Mouse (Mus musculus): ENCODE measurements around the gene Cic. TPM values are rescaled to one million over a fixed set of nuclear protein-coding genes. Genes with fewer than 3 reads are reported as not detected.
A peak's percentile ranks its signal among the peaks of the same experiment; 100 is the strongest.

The Cic gene
- polyA plus RNA-seq, 1 experiment from 2014 or later, result 18.5 TPM

DNA sequence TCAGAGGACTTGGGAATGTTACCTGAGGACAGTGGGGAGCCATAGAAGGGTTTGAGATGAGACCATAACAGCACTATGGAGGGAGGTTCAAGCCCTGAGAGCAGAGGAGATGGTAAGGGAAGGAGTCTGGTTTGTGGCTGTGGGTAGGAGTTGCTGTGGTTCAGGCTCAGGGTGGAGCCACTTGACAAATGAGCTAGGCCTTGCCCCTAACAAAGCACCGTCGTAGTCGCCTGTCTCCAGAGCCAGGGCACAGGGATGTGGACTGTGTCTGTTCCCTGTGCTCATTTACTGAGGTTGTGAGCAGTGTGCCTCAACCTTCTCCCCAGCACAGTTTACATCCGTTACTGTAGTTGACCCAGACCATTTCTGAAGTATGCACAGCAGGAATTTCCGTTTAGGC is 7.1 kb downstream of the Cic start:
- H3K27ac ChIP-seq (replicated peaks), result no peak overlapping the region
- no peak for DNase-seq (ENCODE audit: low spot score)
- H3K27me3 ChIP-seq (ENCODE audit: low read depth, poor library complexity, severe bottlenecking), result no peaks in the 10 kb centered on the region
- H3K4me3 ChIP-seq, result no peak overlapping the region
- H3K4me1 ChIP-seq, result peaks cover 51% of the 10 kb centered on the region
- 72% methylated on average over 5 of the region's 5 CpGs for WGBS
- no peaks in the 10 kb centered on the region for H3K9me3 ChIP-seq (replicated peaks)
- H3K36me3 ChIP-seq, result peaks cover 32% of the 10 kb centered on the region

DNA sequence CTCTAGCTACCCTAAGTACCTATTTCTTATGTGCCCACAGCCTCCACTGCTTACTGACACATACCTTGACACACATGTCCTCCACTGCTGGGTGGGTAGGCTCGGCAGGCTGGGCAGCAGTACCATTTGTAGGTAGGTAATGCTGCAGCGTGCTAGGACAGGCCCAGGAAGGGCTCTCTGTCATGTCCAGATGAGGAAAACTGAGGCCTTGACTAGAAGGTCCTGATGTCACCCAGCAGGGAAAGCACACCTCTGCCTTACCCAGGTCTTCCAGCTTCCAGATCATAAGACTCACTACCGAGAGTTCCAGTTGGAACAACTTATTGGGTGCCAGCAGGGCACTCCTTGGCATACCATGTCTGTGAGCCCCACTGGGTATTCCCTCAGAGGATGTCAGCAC is 7.5 kb downstream of the Cic start:
- H3K9me3 ChIP-seq (replicated peaks), result no peaks in the 10 kb centered on the region
- H3K4me1 ChIP-seq, result peaks cover 51% of the 10 kb centered on the region
- H3K27ac ChIP-seq (replicated peaks), result no peak overlapping the region
- peaks cover 32% of the 10 kb centered on the region for H3K36me3 ChIP-seq
- 88% methylated on average over 3 of the region's 3 CpGs for WGBS
- H3K27me3 ChIP-seq (ENCODE audit: low read depth, poor library complexity, severe bottlenecking), result no peaks in the 10 kb centered on the region
- H3K4me3 ChIP-seq, result no peak overlapping the region
- no peak for DNase-seq (ENCODE audit: low spot score)

GRCm38 (mm10) chr7:25275555-25276298 is 8.2 kb downstream of the Cic start:
- WGBS, result 70% methylated on average over 9 of the region's 9 CpGs
- H3K27ac ChIP-seq (replicated peaks), result peak overlapping the region; percentile 53; the same call in 1 of the 2 replicates
- peaks cover 53% of the 10 kb centered on the region for H3K4me1 ChIP-seq

GRCm38 (mm10) chr7:25277405-25277804 is 9.9 kb downstream of the Cic start:
- peaks cover 17% of the 10 kb centered on the region for H3K36me3 ChIP-seq
- peak overlapping the region; percentile 86; the same call in 1 of the 2 replicates for H3K4me3 ChIP-seq
- no peaks in the 10 kb centered on the region for H3K9me3 ChIP-seq (replicated peaks)
- WGBS, result 88% methylated on average over 4 of the region's 4 CpGs
- no peak for DNase-seq (ENCODE audit: low spot score)
- H3K27me3 ChIP-seq (ENCODE audit: low read depth, poor library complexity, severe bottlenecking), result no peaks in the 10 kb centered on the region
- peak overlapping the region; percentile 97 for H3K27ac ChIP-seq (replicated peaks)
- H3K4me1 ChIP-seq, result peaks cover 65% of the 10 kb centered on the region

More at GRCm38 (mm10) chr7:25275555-25276298, 8.2 kb downstream of the Cic start:
- Histone ChIP-seq H3K9me3 (replicated peaks) (no peaks in the 10 kb centered on the region), H3K27me3 (ENCODE audit: low read depth, poor library complexity, severe bottlenecking) (no peaks in the 10 kb centered on the region), H3K36me3 (peaks cover 32% of the 10 kb centered on the region), H3K4me3 (peak overlapping the region; percentile 29; the same call in 1 of the 2 replicates)
- no peak for DNase-seq (ENCODE audit: low spot score)

DNA sequence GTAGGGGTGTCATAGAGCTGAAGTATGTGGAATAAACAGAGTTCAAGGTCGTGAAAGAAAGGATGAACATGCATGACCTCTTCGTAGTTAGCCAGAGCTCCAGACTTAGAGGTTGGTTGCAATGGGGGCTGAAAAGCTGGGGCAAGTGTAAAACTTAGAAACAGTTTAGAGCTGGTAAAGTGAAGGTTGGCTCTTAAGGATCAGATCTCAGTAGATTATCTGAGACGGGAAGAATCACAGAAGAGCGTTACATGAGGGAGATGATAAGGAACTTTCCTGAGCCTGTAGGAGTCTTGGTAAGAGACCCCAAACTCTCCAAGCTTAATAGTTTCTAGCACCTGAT is 10.5 kb downstream of the Cic start:
- WGBS, result 18% methylated on average over 4 of the region's 4 CpGs
- Histone ChIP-seq H3K27ac (replicated peaks) (peak overlapping the region; percentile 97), H3K4me1 (peaks cover 69% of the 10 kb centered on the region)

GRCm38 (mm10) chr7:25278341-25279075 is 11.0 kb downstream of the Cic start:
- under 1% methylated on average over 54 of the region's 60 CpGs for WGBS
- Histone ChIP-seq H3K4me1 (peaks cover 74% of the 10 kb centered on the region), H3K27me3 (ENCODE audit: low read depth, poor library complexity, severe bottlenecking) (no peaks in the 10 kb centered on the region), H3K9me3 (replicated peaks) (no peaks in the 10 kb centered on the region), H3K4me3 (peak overlapping the region; percentile 86), H3K36me3 (peaks cover 6% of the 10 kb centered on the region), H3K27ac (replicated peaks) (peak overlapping the region; percentile 97)
- DNase-seq (ENCODE audit: low spot score), result peak; percentile 90

More for the DNA sequence above, 10.5 kb downstream of the Cic start:
- H3K9me3 ChIP-seq (replicated peaks), result no peaks in the 10 kb centered on the region
- DNase-seq (ENCODE audit: low spot score), result no peak
- peaks cover 12% of the 10 kb centered on the region for H3K36me3 ChIP-seq
- peak overlapping the region; percentile 86 for H3K4me3 ChIP-seq
- H3K27me3 ChIP-seq (ENCODE audit: low read depth, poor library complexity, severe bottlenecking), result no peaks in the 10 kb centered on the region

DNA sequence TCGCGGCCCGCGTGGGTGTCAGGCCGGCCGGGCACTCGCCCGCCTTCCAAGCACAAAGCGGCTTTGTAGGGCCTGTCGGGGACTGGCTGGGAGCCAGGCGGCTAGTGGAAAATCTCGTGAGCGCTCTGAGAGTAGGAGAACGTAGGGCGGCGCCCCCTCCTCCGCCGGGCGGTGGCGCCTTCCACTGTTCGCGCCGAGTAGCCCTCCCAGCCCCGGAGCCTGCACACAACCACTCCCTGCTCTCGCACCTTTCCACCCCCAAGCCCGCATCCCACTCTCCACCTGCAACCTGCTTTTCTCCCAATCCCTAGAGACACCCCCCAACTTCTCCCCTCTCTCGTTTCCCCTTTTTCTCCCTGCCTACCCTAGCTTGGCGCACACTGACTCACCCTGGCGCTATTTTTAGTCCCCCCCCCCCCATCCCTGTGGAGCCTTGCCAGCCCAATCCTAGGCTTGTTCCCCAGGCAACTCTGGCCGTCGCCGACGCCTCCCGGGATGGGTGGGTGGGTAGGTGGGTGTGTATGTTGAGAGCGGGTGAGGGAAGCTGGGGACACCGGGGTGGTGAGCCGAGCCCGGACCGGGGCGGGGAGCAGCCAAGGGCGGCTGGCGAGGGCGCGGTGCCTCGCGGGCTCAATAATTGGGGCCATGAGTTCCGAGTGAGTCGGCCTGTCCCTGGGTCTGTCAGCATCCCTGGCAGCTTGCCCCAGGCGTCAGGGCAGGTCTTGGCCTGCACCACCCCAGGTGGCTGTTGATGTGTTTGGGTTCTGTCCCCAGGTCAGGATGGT is 11.8 kb downstream of the Cic start:
- DNase-seq (ENCODE audit: low spot score), result peak; percentile 89

DNA sequence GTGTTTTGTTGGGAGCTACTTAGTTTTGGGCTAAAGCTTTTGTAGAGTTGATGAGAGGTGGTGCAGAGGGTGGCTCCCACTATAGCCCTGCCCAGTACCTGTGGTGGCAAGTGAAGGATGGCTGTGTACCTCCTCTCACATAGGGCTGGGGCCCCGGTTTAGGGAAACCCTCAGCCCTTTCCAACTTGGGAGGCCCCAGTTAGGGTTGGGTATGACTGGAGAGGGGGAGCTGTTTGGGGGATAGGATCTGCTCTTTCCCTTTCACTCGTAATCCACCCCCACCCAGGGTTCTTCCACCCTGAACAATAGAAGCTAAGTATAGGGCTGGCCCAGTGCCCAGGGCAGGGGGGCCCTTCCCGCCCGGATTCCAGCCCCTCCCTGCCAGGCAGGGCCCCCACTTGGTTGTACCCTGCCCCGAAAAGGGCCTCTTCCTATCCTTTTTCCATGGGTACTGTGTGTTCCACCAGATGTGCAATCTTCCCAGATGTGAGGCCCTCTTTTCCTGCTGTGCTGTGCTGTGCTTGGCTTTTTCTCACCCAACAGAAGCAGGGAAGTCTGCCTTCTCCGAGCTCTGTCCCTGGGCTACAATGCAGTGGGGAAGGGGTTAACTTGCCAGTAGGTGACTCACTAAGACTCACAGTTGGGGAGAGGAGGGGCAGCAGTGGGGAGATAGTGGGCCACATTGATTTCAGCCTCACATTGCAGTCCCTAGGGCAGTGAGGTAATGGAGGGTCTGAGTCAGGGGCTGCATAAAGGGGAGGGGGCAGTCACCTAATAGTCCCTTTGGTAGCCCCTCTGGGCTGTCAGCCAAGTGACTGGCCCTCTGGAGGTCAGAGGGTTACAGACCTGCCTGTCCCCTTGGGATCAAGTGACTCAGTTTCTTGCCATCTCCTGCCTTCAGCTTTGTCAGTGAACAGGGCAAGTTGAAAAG is 12.6 kb downstream of the Cic start:
- peaks cover 83% of the 10 kb centered on the region for H3K4me1 ChIP-seq
- peak; percentile 35 for DNase-seq (ENCODE audit: low spot score)
- peak overlapping the region; percentile 97 for H3K27ac ChIP-seq (replicated peaks)
- no peaks in the 10 kb centered on the region for H3K9me3 ChIP-seq (replicated peaks)
- H3K4me3 ChIP-seq, result peak overlapping the region; percentile 86
- no peaks in the 10 kb centered on the region for H3K27me3 ChIP-seq (ENCODE audit: low read depth, poor library complexity, severe bottlenecking)
- 5% methylated on average over 6 of the region's 6 CpGs for WGBS
- H3K36me3 ChIP-seq, result peaks cover 10% of the 10 kb centered on the region

More for the DNA sequence above, 11.8 kb downstream of the Cic start:
- Histone ChIP-seq H3K9me3 (replicated peaks) (no peaks in the 10 kb centered on the region), H3K4me3 (peak overlapping the region; percentile 86), H3K27ac (replicated peaks) (peak overlapping the region; percentile 97), H3K36me3 (peaks cover under 1% of the 10 kb centered on the region; the same call in 1 of the 2 replicates), H3K4me1 (peaks cover 82% of the 10 kb centered on the region), H3K27me3 (ENCODE audit: low read depth, poor library complexity, severe bottlenecking) (no peaks in the 10 kb centered on the region)
- under 1% methylated on average over 49 of the region's 49 CpGs for WGBS

DNA sequence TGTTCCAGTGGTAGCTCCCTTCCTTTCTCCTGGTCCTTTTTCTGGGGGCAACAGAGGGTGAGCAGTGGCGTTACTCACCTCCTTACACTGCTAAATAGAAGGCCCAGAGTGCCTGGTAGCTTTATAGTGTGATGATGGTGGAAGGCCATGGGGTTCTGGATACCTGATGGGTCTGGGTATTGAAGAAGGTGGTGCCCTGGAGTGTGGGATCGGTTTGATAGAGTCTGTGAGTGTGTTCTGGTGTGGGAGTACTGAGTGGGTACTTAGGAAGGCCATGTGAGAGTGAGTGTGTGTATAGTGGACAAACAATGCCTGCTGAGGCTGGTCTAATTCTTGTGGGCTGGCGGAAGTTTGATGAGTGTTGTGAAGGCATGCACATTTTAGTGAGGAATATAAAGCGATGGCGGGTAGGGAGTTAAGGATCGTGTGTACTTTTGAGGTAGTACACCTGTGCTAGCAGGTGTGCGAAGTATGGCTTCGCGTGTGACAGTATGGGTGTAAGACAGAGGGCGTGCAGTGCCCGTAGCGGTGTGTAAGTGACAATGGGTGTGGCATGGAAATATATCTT is 13.7 kb downstream of the Cic start:
- no peaks in the 10 kb centered on the region for H3K9me3 ChIP-seq (replicated peaks)
- H3K4me1 ChIP-seq, result peaks cover 75% of the 10 kb centered on the region
- DNase-seq (ENCODE audit: low spot score), result no peak
- 27% methylated on average over 12 of the region's 12 CpGs for WGBS
- H3K4me3 ChIP-seq, result peak overlapping the region; percentile 86
- peak overlapping the region; percentile 97 for H3K27ac ChIP-seq (replicated peaks)
- no peaks in the 10 kb centered on the region for H3K27me3 ChIP-seq (ENCODE audit: low read depth, poor library complexity, severe bottlenecking)
- H3K36me3 ChIP-seq, result peaks cover 21% of the 10 kb centered on the region

DNA sequence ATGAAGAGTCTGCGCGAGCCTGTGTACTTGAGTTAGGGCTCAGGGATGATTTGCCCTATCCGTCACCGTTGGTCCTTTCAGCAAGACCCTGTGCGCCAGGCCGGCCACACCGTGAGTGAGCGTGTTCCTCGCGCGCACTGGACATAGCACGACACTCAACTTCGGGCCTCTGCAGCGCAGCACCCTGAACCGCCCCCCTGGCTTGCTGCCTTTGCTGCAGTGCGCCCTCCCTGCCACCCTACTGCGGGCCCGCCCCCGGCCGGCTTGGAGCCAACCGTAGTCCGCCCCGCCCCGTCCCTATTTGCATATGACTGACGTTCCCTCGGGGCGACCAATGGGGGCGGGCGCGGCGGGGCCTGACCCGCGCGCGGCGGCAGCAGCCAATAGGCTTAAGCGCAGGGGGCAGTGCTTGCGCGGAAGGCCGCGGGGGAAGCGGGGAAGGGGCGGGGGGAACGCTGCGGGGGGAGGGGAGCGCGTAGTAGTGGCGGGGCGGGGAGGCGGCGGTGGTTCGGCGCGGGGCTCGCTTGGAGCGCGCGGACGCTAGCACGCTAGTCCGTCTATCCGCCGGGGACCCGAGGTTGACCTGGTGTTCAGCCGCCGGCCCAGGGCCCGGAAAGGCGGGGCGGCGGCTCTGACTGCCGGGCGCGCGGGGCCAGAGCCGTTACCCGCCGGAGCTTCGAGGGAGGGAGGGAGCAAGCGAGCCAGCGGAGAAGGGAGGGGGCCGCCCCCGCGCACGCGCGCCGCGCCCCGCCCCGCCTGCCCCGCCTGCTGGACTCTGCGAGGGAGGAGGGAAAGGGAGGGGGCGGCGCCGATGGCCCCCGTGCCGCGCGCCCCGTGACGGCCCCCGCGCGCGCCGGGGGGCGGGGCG is 14.5 kb downstream of the Cic start:
- H3K9me3 ChIP-seq (replicated peaks), result no peaks in the 10 kb centered on the region
- H3K27ac ChIP-seq (replicated peaks), result peak overlapping the region; percentile 97
- peaks cover 28% of the 10 kb centered on the region for H3K36me3 ChIP-seq
- peak overlapping the region; percentile 86 for H3K4me3 ChIP-seq
- H3K27me3 ChIP-seq (ENCODE audit: low read depth, poor library complexity, severe bottlenecking), result no peaks in the 10 kb centered on the region
- H3K4me1 ChIP-seq, result peaks cover 74% of the 10 kb centered on the region
- DNase-seq (ENCODE audit: low spot score), result peak; percentile 97
- WGBS, result 1% methylated on average over 74 of the region's 108 CpGs

DNA sequence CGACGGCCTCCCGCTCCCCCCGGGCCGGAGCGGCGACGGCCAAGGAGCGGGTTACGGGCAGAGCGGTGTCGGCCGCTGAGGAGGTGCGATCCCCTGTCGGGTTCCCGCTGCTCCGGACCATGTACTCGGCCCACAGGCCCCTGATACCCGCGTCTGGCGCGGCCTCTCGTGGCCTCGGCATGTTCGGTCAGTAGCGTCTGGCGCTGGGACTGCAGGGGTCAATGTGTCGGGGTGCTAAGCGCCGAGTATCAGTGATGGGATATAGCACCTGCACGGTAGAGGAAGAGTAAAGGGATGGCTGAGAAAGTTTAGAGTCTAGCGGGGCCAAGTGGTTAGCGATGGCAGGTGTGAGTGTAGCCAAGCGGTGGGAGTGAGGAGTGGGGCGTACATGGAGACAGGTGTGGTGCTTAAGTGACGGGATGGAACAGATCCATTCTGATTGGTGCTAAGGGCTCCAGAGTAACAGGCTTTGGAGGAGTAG is 15.3 kb downstream of the Cic start:
- WGBS, result 1% methylated on average over 32 of the region's 36 CpGs
- DNase-seq (ENCODE audit: low spot score), result peak; percentile 75
- H3K4me1 ChIP-seq, result peaks cover 67% of the 10 kb centered on the region

More for the DNA sequence above, 15.3 kb downstream of the Cic start:
- Histone ChIP-seq H3K4me3 (peak overlapping the region; percentile 86), H3K27me3 (ENCODE audit: low read depth, poor library complexity, severe bottlenecking) (no peaks in the 10 kb centered on the region), H3K27ac (replicated peaks) (peak overlapping the region; percentile 97), H3K9me3 (replicated peaks) (no peaks in the 10 kb centered on the region), H3K36me3 (peaks cover 36% of the 10 kb centered on the region)

All from midbrain, embryonic 10.5 days (tissue).